ENCODE assay signal across 8 mouse cellular contexts in the genomic region with DNA sequence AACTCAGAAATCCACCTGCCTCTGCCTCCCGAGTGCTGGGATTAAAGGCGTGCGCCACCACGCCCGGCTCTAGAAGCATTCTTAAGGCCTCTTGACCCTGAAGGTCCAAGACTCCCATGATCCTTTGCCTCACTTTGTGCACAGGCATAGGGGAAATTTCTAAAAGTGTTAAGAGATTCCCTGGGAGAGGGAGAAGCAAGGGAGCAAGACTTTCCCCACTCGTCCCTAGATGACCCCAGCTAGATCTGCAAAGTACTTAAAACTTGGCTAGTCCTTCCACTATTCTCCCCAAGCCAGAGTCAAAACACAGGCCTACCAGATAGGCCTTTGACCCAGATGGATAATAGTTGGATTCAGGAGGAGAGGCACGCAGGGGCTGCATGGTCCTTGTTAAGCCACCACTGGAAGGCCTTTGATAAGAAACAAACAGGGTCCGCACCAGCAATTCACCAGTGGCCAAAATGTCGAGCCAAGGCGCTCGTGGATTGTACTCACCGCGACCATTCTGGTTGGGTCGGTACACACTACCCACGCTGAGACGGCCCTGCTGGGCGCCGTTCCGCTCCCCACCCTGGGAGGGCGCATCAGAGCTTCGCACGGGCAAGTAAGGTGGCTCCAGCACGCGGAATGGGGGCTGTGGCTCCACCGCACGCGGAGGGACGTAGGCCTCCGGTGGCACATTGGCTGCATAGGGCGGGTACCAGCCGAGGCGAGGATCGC. TPM values are rescaled to one million over a fixed set of nuclear protein-coding genes. Genes with fewer than 3 reads are reported as not detected.
DNase-seq lines count a peak whose midpoint lies in the region; ATAC-seq lines count a peak whose summit lies in the region.

No protein-coding gene starts in this region.

- WGBS in heart, embryonic 13.5 days = 48% methylated on average over 33 of the region's 33 CpGs
- 51% methylated on average over 33 of the region's 33 CpGs for WGBS in limb, embryonic 12.5 days

- DNase-seq in thymus, postnatal 4 days = peak; percentile 36
- no peak for DNase-seq in thymus, postnatal 10 days (ENCODE audit: low spot score in 2 of 2)
- DNase-seq in neural tube, embryonic 10.5 days (ENCODE audit: extremely low spot score, low spot score) = peak; percentile 50
- no peak for DNase-seq in layer of hippocampus, adult 8-10 months (ENCODE audit: low spot score in 2 of 2)
- DNase-seq in T-cell, adult 2 months (ENCODE audit: low spot score) = no peak
- no peak for DNase-seq in B cell, adult 2 months

- no peaks in the 10 kb centered on the region for H3K36me3 ChIP-seq in heart, embryonic 13.5 days
- H3K36me3 ChIP-seq in limb, embryonic 12.5 days = peaks cover 6% of the 10 kb centered on the region; the same call in 1 of the 2 replicates

- H3K4me3 ChIP-seq in heart, embryonic 13.5 days = peak overlapping the region; percentile 67
- peak overlapping the region; percentile 62 for H3K4me3 ChIP-seq in limb, embryonic 12.5 days (replicated peaks)

- no peaks in the 10 kb centered on the region for H3K9me3 ChIP-seq in heart, embryonic 13.5 days
- H3K9me3 ChIP-seq in limb, embryonic 12.5 days = no peaks in the 10 kb centered on the region

- peak overlapping the region; percentile 92 for H3K27ac ChIP-seq in heart, embryonic 13.5 days (replicated peaks)
- H3K27ac ChIP-seq in limb, embryonic 12.5 days = peak overlapping the region; percentile 93; the same call in 1 of the 2 replicates

- no peak for ATAC-seq in heart, embryonic 13.5 days (ENCODE audit: extremely low read depth, insufficient number of reproducible peaks, low FRiP score, low TSS enrichment)
- ATAC-seq in limb, embryonic 12.5 days (ENCODE audit: insufficient number of reproducible peaks, insufficient read depth, low FRiP score, low TSS enrichment, low read depth) = no peak

- peaks cover 93% of the 10 kb centered on the region for H3K4me1 ChIP-seq in heart, embryonic 13.5 days
- peaks cover 91% of the 10 kb centered on the region for H3K4me1 ChIP-seq in limb, embryonic 12.5 days (replicated peaks)

- H3K4me2 ChIP-seq in heart, embryonic 13.5 days = peak overlapping the region; percentile 93
- peak overlapping the region; percentile 86 for H3K4me2 ChIP-seq in limb, embryonic 12.5 days

- H3K9ac ChIP-seq in heart, embryonic 13.5 days = peak overlapping the region; percentile 90
- H3K9ac ChIP-seq in limb, embryonic 12.5 days (replicated peaks) = peak overlapping the region; percentile 75

- peaks cover 11% of the 10 kb centered on the region; the same call in 1 of the 2 replicates for H3K27me3 ChIP-seq in heart, embryonic 13.5 days (replicated peaks)
- peaks cover 21% of the 10 kb centered on the region for H3K27me3 ChIP-seq in limb, embryonic 12.5 days

RNA-seq across cellular contexts. Expression of gene Loxl1, which starts 1.6 kb away (rescaled TPM):
- polyA plus RNA-seq in heart, embryonic 13.5 days (2015; fragmentation: Nextera tagmentation; extraction: Ambion mirVana) = 51.5 TPM in 2 replicates
- polyA plus RNA-seq in limb, embryonic 12.5 days (2016; fragmentation: Nextera tagmentation; extraction: Ambion mirVana) = 30.1 and 34.7 TPM in 2 replicates
- total RNA-seq in layer of hippocampus, adult 8-10 months (2022) = 1 to 10 TPM; 2.6 to 4.2 (median 3.0) TPM

RNA-seq across cellular contexts. Expression of gene Stoml1, which starts 58.4 kb away (rescaled TPM):
- polyA plus RNA-seq in heart, embryonic 13.5 days (2015; fragmentation: Nextera tagmentation; extraction: Ambion mirVana) = 25.0 and 25.6 TPM in 2 replicates
- polyA plus RNA-seq in limb, embryonic 12.5 days (2016; fragmentation: Nextera tagmentation; extraction: Ambion mirVana) = 33.6 and 35.3 TPM in 2 replicates
- 10 to 100 TPM; 65.2 to 77.4 (median 75.3) TPM for total RNA-seq in layer of hippocampus, adult 8-10 months (2022)

RNA-seq across cellular contexts. Expression of gene Tbc1d21, which starts 58.9 kb away (rescaled TPM):
- polyA plus RNA-seq in heart, embryonic 13.5 days (2015; fragmentation: Nextera tagmentation; extraction: Ambion mirVana) = not detected in 2 replicates
- not detected in 2 replicates for polyA plus RNA-seq in limb, embryonic 12.5 days (2016; fragmentation: Nextera tagmentation; extraction: Ambion mirVana)
- not detected for total RNA-seq in layer of hippocampus, adult 8-10 months (2022)

Comparison
In these comparisons a context has a peak if more than half of its experiments do, and no peak if none do; other contexts are left out.
1. DNase-seq: peak in thymus, postnatal 4 days (single experiment) and neural tube, embryonic 10.5 days (single experiment); none in thymus, postnatal 10 days (0 of 2), layer of hippocampus, adult 8-10 months (0 of 2), T-cell, adult 2 months (single experiment) and B cell, adult 2 months (0 of 2).